Mouse (Mus musculus): ENCODE results near the gene Cntrob.

DNA sequence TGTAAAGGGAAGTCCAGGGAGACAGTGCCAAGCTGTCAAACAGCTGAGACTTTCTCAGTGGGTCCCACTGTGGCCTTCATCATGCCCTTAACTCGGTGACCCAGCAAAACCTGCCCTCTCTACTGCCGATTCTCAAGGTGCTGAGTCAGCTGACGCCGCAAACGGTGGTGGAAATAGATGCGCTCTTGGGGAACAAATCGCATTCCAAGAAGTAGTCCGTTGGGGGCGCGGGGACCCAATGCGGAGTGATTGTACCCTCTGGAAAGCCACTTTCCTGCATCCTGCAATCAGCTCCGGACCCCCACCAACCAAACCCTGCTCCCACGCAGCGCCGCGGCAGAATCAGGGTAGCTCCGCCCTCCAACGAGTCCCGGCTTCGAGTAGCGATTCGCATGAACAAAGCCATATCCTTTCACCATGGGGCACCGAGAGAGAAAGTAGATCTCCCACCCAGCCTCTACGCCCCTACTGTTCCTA lies 8.4 kb upstream of the Cntrob start:
- TF ChIP-seq CTCF (IDR thresholded peaks at IDR 0.05; ENCODE audit: low read depth, low read length) (no peak), POLR2A (IDR thresholded peaks at IDR 0.05; ENCODE audit: borderline replicate concordance, low read depth, low read length) (no peak)

Measured in bone marrow macrophage, adult 2 months (primary cell).